Mouse (Mus musculus) CH12.LX (cell line): ENCODE data around the gene Ackr4.

Source experiments
- BHLHE40 ChIP-seq: IDR thresholded peaks from 2 replicates; pipeline ENCODE4 v1.6.1; 2011; ENCODE audit warnings: mild to moderate bottlenecking, low read depth, low read length, improper control_type of control experiment
- CTCF ChIP-seq, 2 experiments: IDR thresholded peaks in 1 of 2; conservative IDR thresholded peaks in 1 of 2; 2 replicates each; pipeline ENCODE4 v1.5.1; 2011 to 2012; ENCODE audit warnings: low read depth in 2 of 2, low read length in 2 of 2, improper control_type of control experiment in 1 of 2, inconsistent platforms in 1 of 2, mild to moderate bottlenecking in 1 of 2, moderate library complexity in 1 of 2
- ETS1 ChIP-seq: conservative IDR thresholded peaks from 2 replicates; pipeline ENCODE4 v1.6.1; 2012; ENCODE audit warnings: low read depth, mild to moderate bottlenecking, inconsistent platforms, low read length, improper control_type of control experiment, moderate library complexity
- GABPA ChIP-seq: IDR thresholded peaks from 2 replicates; pipeline ENCODE4 v1.6.1; 2012; ENCODE audit warnings: low read depth, low read length, improper control_type of control experiment, inconsistent platforms; ENCODE audit not compliant: insufficient replicate concordance
- MAX ChIP-seq: IDR thresholded peaks from 2 replicates; pipeline ENCODE4 v1.6.1; 2011; ENCODE audit warnings: low read length, improper control_type of control experiment
- POLR2A ChIP-seq: IDR thresholded peaks from 2 replicates; pipeline ENCODE4 v1.6.1; 2011; ENCODE audit warnings: low read depth, mild to moderate bottlenecking, improper control_type of control experiment, low read length
- POLR2AphosphoS2 ChIP-seq: IDR thresholded peaks from 2 replicates; pipeline ENCODE4 v1.6.1; 2011; ENCODE audit warnings: low read depth, low read length, improper control_type of control experiment
- RCOR1 ChIP-seq: conservative IDR thresholded peaks from 2 replicates; pipeline ENCODE4 v1.6.1; 2012; ENCODE audit warnings: low read depth, mild to moderate bottlenecking, inconsistent platforms, low read length, improper control_type of control experiment
- SIN3A ChIP-seq: IDR thresholded peaks from 2 replicates; pipeline ENCODE4 v1.6.1; 2012; ENCODE audit warnings: low read length, improper control_type of control experiment, inconsistent platforms
- SMC3 ChIP-seq: IDR thresholded peaks from 2 replicates; pipeline ENCODE4 v1.6.1; 2011; ENCODE audit warnings: low read depth, low read length, improper control_type of control experiment
- TCF12 ChIP-seq: IDR thresholded peaks from 2 replicates; pipeline ENCODE4 v1.6.1; 2014; ENCODE audit warnings: low read depth, mild to moderate bottlenecking, inconsistent platforms, low read length, improper control_type of control experiment
- UBTF ChIP-seq: IDR thresholded peaks from 2 replicates; pipeline ENCODE4 v1.6.1; 2012; ENCODE audit warnings: low read depth, mild to moderate bottlenecking, inconsistent platforms, low read length, improper control_type of control experiment, moderate library complexity
- ZC3H11A ChIP-seq: IDR thresholded peaks from 2 replicates; pipeline ENCODE4 v1.6.1; 2012; ENCODE audit warnings: low read depth, mild to moderate bottlenecking, inconsistent platforms, low read length, improper control_type of control experiment
- ZKSCAN1 ChIP-seq: IDR thresholded peaks from 2 replicates; pipeline ENCODE4 v1.6.1; 2012; ENCODE audit warnings: low read depth, inconsistent platforms, low read length, improper control_type of control experiment, borderline replicate concordance

DNA sequence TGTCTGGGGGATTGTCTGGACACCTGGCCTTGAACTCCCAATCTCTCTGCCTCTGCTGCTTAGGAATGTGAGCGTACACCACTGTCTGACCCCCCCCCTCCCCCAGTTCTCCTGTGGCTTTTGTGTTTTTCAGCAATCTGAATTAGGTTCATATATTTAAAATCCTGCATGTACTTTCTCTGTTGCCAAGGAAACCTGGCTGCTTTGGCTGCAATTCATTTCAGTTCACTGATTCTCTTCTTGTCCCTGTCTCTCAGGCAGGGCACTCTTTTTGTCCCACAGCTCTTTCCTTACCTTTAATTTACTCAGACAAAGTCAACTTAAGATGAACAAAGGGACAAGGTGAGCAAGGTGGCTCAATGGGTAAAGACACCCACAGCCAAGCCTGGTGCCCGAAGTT lies 1.4 kb upstream of the Ackr4 start:
- TF ChIP-seq CTCF (conservative IDR thresholded peaks at IDR 0.05 in 1 of 2, IDR thresholded peaks at IDR 0.05 in 1 of 2; ENCODE audit: low read depth in 2 of 2, low read length in 2 of 2), result no peak
- TF ChIP-seq POLR2A, result no peak
- TF ChIP-seq RCOR1, result no peak
- TF ChIP-seq UBTF, result no peak
- TF ChIP-seq ZKSCAN1, result no peak
- TF ChIP-seq MAX, result no peak
- TF ChIP-seq SIN3A, result no peak
- TF ChIP-seq SMC3, result no peak
- no peak for TF ChIP-seq ZC3H11A
- no peak for TF ChIP-seq GABPA
- TF ChIP-seq TCF12, result no peak
- no peak for TF ChIP-seq POLR2AphosphoS2
- TF ChIP-seq ETS1, result no peak
- no peak for TF ChIP-seq BHLHE40
